Mouse (Mus musculus): ENCODE results near the gene Olfr1014. TPM values are rescaled to one million over a fixed set of nuclear protein-coding genes. Genes with fewer than 3 reads are reported as not detected.
A peak's percentile ranks its signal among the peaks of the same experiment; 100 is the strongest.

Olfr1014 gene
- not detected in 2 replicates for polyA plus RNA-seq (2014; fragmentation: Nextera tagmentation; extraction: Ambion mirVana)

- H3K4me2 ChIP-seq (ENCODE audit: low read depth, low read length), result no peak within 1 kb of the TSS
- ATAC-seq (ENCODE audit: low read depth), result no peak
- H3K9me3 ChIP-seq (ENCODE audit: control insufficient read depth, low read length), result no peaks in the 10 kb centered on the region
- no peaks in the 10 kb centered on the region for H3K4me1 ChIP-seq (ENCODE audit: control insufficient read depth, insufficient read depth, low read length)
- no peaks in the 10 kb centered on the region for H3K36me3 ChIP-seq (ENCODE audit: control insufficient read depth, insufficient read depth, low read length)
- no peaks in the 10 kb centered on the region for H3K27me3 ChIP-seq (ENCODE audit: control insufficient read depth, insufficient read depth, low read length)
- no peak within 1 kb of the TSS for H3K4me3 ChIP-seq (ENCODE audit: low read depth, low read length)
- H3K9ac ChIP-seq (replicated peaks; ENCODE audit: low read depth, low read length), result no peak within 1 kb of the TSS
- H3K27ac ChIP-seq (ENCODE audit: low read depth, low read length), result no peak within 1 kb of the TSS
These were observed at the start of gene Olfr1014 for GRCm38 (mm10) chr2:85772413-85772812. TSS of gene Olfr1014 (plus strand) at chr2:85772713.

- WGBS, result 15% methylated on average over 3 of the region's 3 CpGs
- no peak overlapping the region for H3K4me3 ChIP-seq (ENCODE audit: low read depth, low read length)
- no peaks in the 10 kb centered on the region for H3K27me3 ChIP-seq (ENCODE audit: control insufficient read depth, insufficient read depth, low read length)
- no peaks in the 10 kb centered on the region for H3K4me1 ChIP-seq (ENCODE audit: control insufficient read depth, insufficient read depth, low read length)
- H3K9ac ChIP-seq (replicated peaks; ENCODE audit: low read depth, low read length), result no peak overlapping the region
- H3K36me3 ChIP-seq (ENCODE audit: control insufficient read depth, insufficient read depth, low read length), result no peaks in the 10 kb centered on the region
- H3K27ac ChIP-seq (ENCODE audit: low read depth, low read length), result no peak overlapping the region
- no peak overlapping the region for H3K4me2 ChIP-seq (ENCODE audit: low read depth, low read length)
- 0 out of 2 replicates have a peak, but pooled peaks have one; percentile 51 for ATAC-seq (ENCODE audit: low read depth)
- H3K9me3 ChIP-seq (ENCODE audit: control insufficient read depth, low read length), result no peaks in the 10 kb centered on the region
These were observed 46.7 kb upstream of the Olfr1014 start for GRCm38 (mm10) chr2:85725793-85726192.

DNA sequence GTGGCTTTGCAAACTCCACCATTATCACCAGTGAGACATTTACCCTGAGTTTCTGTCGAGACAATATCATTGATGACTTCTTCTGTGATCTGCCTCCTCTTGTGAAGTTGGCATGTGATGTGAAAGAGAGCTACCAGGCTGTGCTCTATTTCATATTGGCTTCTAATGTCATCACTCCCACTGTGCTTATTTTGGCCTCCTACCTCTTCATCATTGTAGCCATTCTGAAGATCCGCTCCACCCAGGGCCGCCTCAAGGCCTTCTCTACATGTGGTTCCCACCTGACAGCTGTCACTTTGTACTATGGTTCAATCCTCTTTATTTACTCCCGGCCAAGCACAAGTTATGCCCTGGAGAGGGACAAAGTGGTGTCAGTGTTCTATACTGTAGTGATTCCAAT lies 18.7 kb upstream of the Olfr1014 start:
- 79% methylated on average over 4 of the region's 4 CpGs for WGBS
- no peak for ATAC-seq (ENCODE audit: low read depth)
- Histone ChIP-seq H3K4me3 (ENCODE audit: low read depth, low read length) (no peak overlapping the region), H3K4me2 (ENCODE audit: low read depth, low read length) (no peak overlapping the region), H3K9ac (replicated peaks; ENCODE audit: low read depth, low read length) (no peak overlapping the region), H3K9me3 (ENCODE audit: control insufficient read depth, low read length) (no peaks in the 10 kb centered on the region), H3K27ac (ENCODE audit: low read depth, low read length) (no peak overlapping the region), H3K36me3 (ENCODE audit: control insufficient read depth, insufficient read depth, low read length) (no peaks in the 10 kb centered on the region), H3K4me1 (ENCODE audit: control insufficient read depth, insufficient read depth, low read length) (no peaks in the 10 kb centered on the region), H3K27me3 (ENCODE audit: control insufficient read depth, insufficient read depth, low read length) (no peaks in the 10 kb centered on the region)

DNA sequence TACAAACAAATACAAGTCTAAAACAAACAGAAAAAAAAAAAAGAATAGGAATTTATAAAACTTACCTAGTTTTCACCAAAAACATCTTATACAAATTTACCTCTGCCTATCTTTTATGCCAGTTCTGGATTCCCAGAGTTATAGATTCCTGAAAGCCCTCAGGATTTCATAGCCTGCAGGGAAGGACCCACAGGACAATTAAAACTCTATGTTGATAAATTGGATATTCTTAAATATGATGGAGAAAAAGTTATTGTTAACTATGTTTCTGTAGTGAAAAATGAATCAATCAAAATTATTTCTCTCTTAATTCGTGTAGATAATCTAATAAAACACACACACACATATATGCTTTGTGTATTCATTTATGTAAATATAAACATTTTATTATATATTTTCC lies 9.8 kb upstream of the Olfr1014 start, which contains the start of gene Olfr1012:
TSS of gene Olfr1012 (minus strand) at position 101 of the 400 bp plus-strand sequence.
- Histone ChIP-seq H3K36me3 (ENCODE audit: control insufficient read depth, insufficient read depth, low read length) (no peaks in the 10 kb centered on the region), H3K27ac (ENCODE audit: low read depth, low read length) (no peak within 1 kb of the TSS), H3K9ac (replicated peaks; ENCODE audit: low read depth, low read length) (no peak within 1 kb of the TSS), H3K9me3 (ENCODE audit: control insufficient read depth, low read length) (no peaks in the 10 kb centered on the region), H3K4me2 (ENCODE audit: low read depth, low read length) (no peak within 1 kb of the TSS), H3K4me3 (ENCODE audit: low read depth, low read length) (no peak within 1 kb of the TSS), H3K4me1 (ENCODE audit: control insufficient read depth, insufficient read depth, low read length) (no peaks in the 10 kb centered on the region), H3K27me3 (ENCODE audit: control insufficient read depth, insufficient read depth, low read length) (no peaks in the 10 kb centered on the region)
- no peak for ATAC-seq (ENCODE audit: low read depth)
- 64% methylated on average over 1 of the region's 1 CpGs for WGBS

GRCm38 (mm10) chr2:85766798-85767197 lies 5.7 kb upstream of the Olfr1014 start, which contains the start of gene Olfr1013:
TSS of gene Olfr1013 (plus strand) at chr2:85767098.
- Histone ChIP-seq H3K4me2 (ENCODE audit: low read depth, low read length) (no peak within 1 kb of the TSS), H3K36me3 (ENCODE audit: control insufficient read depth, insufficient read depth, low read length) (no peaks in the 10 kb centered on the region), H3K4me1 (ENCODE audit: control insufficient read depth, insufficient read depth, low read length) (no peaks in the 10 kb centered on the region), H3K9ac (replicated peaks; ENCODE audit: low read depth, low read length) (no peak within 1 kb of the TSS), H3K27me3 (ENCODE audit: control insufficient read depth, insufficient read depth, low read length) (no peaks in the 10 kb centered on the region), H3K9me3 (ENCODE audit: control insufficient read depth, low read length) (no peaks in the 10 kb centered on the region), H3K27ac (ENCODE audit: low read depth, low read length) (no peak within 1 kb of the TSS), H3K4me3 (ENCODE audit: low read depth, low read length) (no peak within 1 kb of the TSS)
- no peak for ATAC-seq (ENCODE audit: low read depth)

DNA sequence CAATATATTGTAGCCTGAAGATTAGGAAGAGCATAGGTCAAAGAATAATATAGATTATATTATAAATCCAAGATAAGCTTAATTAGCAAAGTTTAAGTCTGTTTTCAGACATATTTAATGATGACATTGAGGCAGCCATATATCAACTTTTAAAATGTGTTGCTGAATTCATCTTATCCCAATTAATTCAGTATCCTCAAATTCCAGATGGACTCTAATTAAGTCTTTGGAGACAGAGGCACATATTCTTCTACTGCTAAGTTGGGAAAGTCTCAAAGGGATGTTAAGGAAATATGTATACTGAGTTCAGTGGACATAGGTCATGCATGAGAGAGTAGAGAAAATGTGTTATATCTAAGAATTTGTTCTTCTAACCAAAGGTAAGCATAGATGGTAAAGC lies 9.2 kb downstream of the Olfr1014 start, which contains the start of gene Olfr1015:
TSS of gene Olfr1015 (plus strand) at position 301 of the 400 bp plus-strand sequence.
- Histone ChIP-seq H3K4me3 (ENCODE audit: low read depth, low read length) (no peak within 1 kb of the TSS), H3K36me3 (ENCODE audit: control insufficient read depth, insufficient read depth, low read length) (no peaks in the 10 kb centered on the region), H3K9me3 (ENCODE audit: control insufficient read depth, low read length) (no peaks in the 10 kb centered on the region), H3K9ac (replicated peaks; ENCODE audit: low read depth, low read length) (no peak within 1 kb of the TSS), H3K27ac (ENCODE audit: low read depth, low read length) (no peak within 1 kb of the TSS), H3K4me2 (ENCODE audit: low read depth, low read length) (no peak within 1 kb of the TSS), H3K4me1 (ENCODE audit: control insufficient read depth, insufficient read depth, low read length) (no peaks in the 10 kb centered on the region), H3K27me3 (ENCODE audit: control insufficient read depth, insufficient read depth, low read length) (no peaks in the 10 kb centered on the region)
- no peak for ATAC-seq (ENCODE audit: low read depth)

DNA sequence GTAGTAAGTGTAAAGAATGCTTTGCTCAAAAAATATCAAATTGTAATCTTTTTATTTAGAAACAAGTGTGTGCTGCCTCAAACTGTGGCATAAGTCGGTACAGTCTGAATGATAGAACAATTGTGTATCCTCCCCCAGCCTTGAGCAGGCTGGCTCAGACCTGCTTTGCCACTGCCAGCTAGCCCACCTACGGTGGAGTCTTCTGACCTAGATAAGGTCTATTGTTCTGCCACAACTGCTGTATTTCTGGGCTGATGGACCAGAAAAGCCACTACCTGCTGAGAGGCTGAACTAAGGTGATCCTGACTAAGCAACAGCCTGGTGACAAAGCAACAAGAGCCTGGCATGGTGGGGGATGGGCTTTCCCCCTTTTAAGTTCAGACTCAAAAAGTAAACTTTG lies 19.8 kb downstream of the Olfr1014 start:
- Histone ChIP-seq H3K4me1 (ENCODE audit: control insufficient read depth, insufficient read depth, low read length) (no peaks in the 10 kb centered on the region), H3K27me3 (ENCODE audit: control insufficient read depth, insufficient read depth, low read length) (no peaks in the 10 kb centered on the region), H3K4me3 (ENCODE audit: low read depth, low read length) (no peak overlapping the region), H3K9ac (replicated peaks; ENCODE audit: low read depth, low read length) (no peak overlapping the region), H3K27ac (ENCODE audit: low read depth, low read length) (no peak overlapping the region), H3K36me3 (ENCODE audit: control insufficient read depth, insufficient read depth, low read length) (no peaks in the 10 kb centered on the region), H3K4me2 (ENCODE audit: low read depth, low read length) (no peak overlapping the region), H3K9me3 (ENCODE audit: control insufficient read depth, low read length) (no peaks in the 10 kb centered on the region)
- ATAC-seq (ENCODE audit: low read depth), result no peak
- WGBS, result 58% methylated on average over 2 of the region's 2 CpGs

DNA sequence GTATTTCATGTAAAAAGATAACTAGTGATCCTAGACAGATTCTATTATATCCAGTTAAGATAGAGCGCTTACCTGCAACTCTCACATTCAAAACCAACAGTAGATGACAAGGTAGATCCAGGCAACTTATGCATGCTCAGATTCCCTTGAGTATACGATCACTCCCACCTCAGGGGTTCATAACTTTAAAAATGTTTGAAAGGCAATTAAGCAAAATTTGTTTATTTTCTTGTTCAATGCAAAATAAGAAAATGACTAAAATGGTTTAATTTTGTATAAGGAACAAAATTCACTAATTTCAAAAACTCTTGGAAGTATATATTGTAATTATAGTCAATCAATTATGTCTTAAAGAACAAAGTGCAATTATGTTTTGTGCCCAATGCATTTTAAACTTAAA lies 29.9 kb downstream of the Olfr1014 start, which contains the start of gene Olfr1016:
TSS of gene Olfr1016 (minus strand) at position 101 of the 400 bp plus-strand sequence.
- Histone ChIP-seq H3K4me2 (ENCODE audit: low read depth, low read length) (no peak within 1 kb of the TSS), H3K4me1 (ENCODE audit: control insufficient read depth, insufficient read depth, low read length) (no peaks in the 10 kb centered on the region), H3K36me3 (ENCODE audit: control insufficient read depth, insufficient read depth, low read length) (no peaks in the 10 kb centered on the region), H3K27me3 (ENCODE audit: control insufficient read depth, insufficient read depth, low read length) (no peaks in the 10 kb centered on the region), H3K9ac (replicated peaks; ENCODE audit: low read depth, low read length) (no peak within 1 kb of the TSS), H3K9me3 (ENCODE audit: control insufficient read depth, low read length) (no peaks in the 10 kb centered on the region), H3K4me3 (ENCODE audit: low read depth, low read length) (no peak within 1 kb of the TSS), H3K27ac (ENCODE audit: low read depth, low read length) (no peak within 1 kb of the TSS)
- no peak for ATAC-seq (ENCODE audit: low read depth)
- WGBS, result 95% methylated on average over 2 of the region's 2 CpGs

DNA sequence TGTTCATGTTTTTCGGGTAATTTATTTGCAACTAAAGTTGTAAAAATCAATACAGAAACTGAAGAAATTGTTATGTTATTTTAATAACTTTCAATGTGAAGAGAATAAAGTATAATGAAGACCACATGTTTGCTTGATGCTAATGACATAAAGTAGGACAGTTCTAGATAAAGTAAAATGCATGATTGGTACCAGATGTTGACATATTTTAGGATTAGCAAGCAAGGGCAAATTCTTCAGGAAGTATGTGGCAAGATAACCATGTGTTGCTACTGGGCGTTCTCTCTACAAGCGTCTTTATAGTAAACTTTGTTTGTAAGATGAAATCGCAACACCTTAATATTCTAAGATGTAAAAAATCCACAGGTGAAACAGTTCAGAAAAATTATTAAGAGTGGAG lies 32.0 kb downstream of the Olfr1014 start:
- no peak overlapping the region for H3K9ac ChIP-seq (replicated peaks; ENCODE audit: low read depth, low read length)
- H3K4me3 ChIP-seq (ENCODE audit: low read depth, low read length), result no peak overlapping the region
- H3K4me2 ChIP-seq (ENCODE audit: low read depth, low read length), result no peak overlapping the region
- H3K27me3 ChIP-seq (ENCODE audit: control insufficient read depth, insufficient read depth, low read length), result no peaks in the 10 kb centered on the region
- WGBS, result 87% methylated on average over 4 of the region's 4 CpGs
- no peaks in the 10 kb centered on the region for H3K9me3 ChIP-seq (ENCODE audit: control insufficient read depth, low read length)
- H3K36me3 ChIP-seq (ENCODE audit: control insufficient read depth, insufficient read depth, low read length), result no peaks in the 10 kb centered on the region
- no peak overlapping the region for H3K27ac ChIP-seq (ENCODE audit: low read depth, low read length)
- no peak for ATAC-seq (ENCODE audit: low read depth)
- no peaks in the 10 kb centered on the region for H3K4me1 ChIP-seq (ENCODE audit: control insufficient read depth, insufficient read depth, low read length)
